Mouse (Mus musculus) hindbrain, embryonic 16.5 days (tissue): ENCODE measurements around the gene Zbtb6. TPM values are rescaled to one million over a fixed set of nuclear protein-coding genes. Genes with fewer than 3 reads are reported as not detected.

Experiments used
- ATAC-seq: fragments of 200-750 bp; cut with Nextera tagmentation; 2 replicates; pipeline ENCODE4 v1.8.0; 2017; ENCODE audit warnings: moderate TSS enrichment, moderate library complexity
- H3K27ac ChIP-seq: fragments of 300-500 bp; sonication (generic); 2 replicates; pipeline ENCODE4 v1.5.1; 2014; ENCODE audit warnings: low read depth, mild to moderate bottlenecking, control low read depth, low read length, moderate library complexity
- H3K27me3 ChIP-seq: fragments of 300-500 bp; sonication (generic); replicated peaks from 2 replicates; pipeline ENCODE4 v1.6.1; 2014; ENCODE audit warnings: low read length; ENCODE audit not compliant: control insufficient read depth, insufficient read depth
- H3K36me3 ChIP-seq: fragments of 300-500 bp; sonication (generic); 2 replicates; pipeline ENCODE4 v1.6.1; 2014; ENCODE audit warnings: mild to moderate bottlenecking, low read length, moderate library complexity, mixed read lengths; ENCODE audit not compliant: control insufficient read depth, insufficient read depth
- H3K4me1 ChIP-seq: fragments of 300-500 bp; sonication (generic); 2 replicates; pipeline ENCODE4 v1.6.1; 2014; ENCODE audit warnings: low read depth, low read length; ENCODE audit not compliant: control insufficient read depth, insufficient read depth
- H3K4me2 ChIP-seq: fragments of 300-500 bp; sonication (generic); 2 replicates; pipeline ENCODE4 v1.6.1; 2014; ENCODE audit warnings: mild to moderate bottlenecking, low read length, control low read depth, moderate library complexity
- H3K4me3 ChIP-seq: fragments of 300-500 bp; sonication (generic); 2 replicates; pipeline ENCODE4 v1.5.1; 2014; ENCODE audit warnings: mild to moderate bottlenecking, low read length, control low read depth, moderate library complexity
- H3K9ac ChIP-seq: fragments of 300-500 bp; sonication (generic); 2 replicates; pipeline ENCODE4 v1.6.1; 2014; ENCODE audit warnings: low read depth, mild to moderate bottlenecking, control low read depth, low read length, moderate library complexity
- H3K9me3 ChIP-seq: fragments of 300-500 bp; sonication (generic); 2 replicates; pipeline ENCODE4 v1.6.1; 2014; ENCODE audit warnings: mild to moderate bottlenecking, low read length, moderate library complexity; ENCODE audit not compliant: control insufficient read depth
- WGBS: fragments of 180-500 bp; shearing (Covaris S2); extraction: QIAGEN DNeasy Blood & Tissue Kit; methylation state at CpG from one replicate; pipeline ENCODE4 v1.1.7; 2014; 5-methylcytosine and 5-hydroxymethylcytosine counted together
- polyA plus RNA-seq: library from polyadenylated mRNA; unstranded; fragments of >200 nt; fragmentation: Nextera tagmentation; extraction: Ambion mirVana; gene quantifications from 2 replicates; pipeline ENCODE4 v1.2.1, GENCODE M21; 2015

The Zbtb6 gene
- polyA plus RNA-seq, 1 experiment from 2014 or later: 12.8 TPM

DNA sequence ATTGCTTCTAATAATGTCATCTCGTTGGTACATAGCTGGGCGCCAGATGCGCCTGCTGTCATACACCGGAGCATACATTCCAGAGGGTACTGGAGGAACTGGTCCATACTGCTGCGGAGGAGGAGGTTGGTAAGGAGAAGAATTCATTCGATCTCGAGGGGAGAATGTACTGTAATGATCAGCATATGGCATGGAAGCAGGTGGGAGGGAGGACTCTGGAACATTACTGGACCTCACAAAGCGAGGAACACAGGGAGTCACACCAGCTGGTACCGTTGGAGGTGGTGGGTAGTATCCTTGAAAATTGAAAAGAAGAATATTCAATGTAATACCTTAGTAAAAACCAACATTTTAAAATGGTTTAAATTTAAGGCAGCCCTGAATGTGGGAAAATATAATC, 60.0 kb downstream of the Zbtb6 start:
- 90% methylated on average over 9 of the region's 9 CpGs for WGBS
- no peak overlapping the region for H3K4me3 ChIP-seq
- no peaks in the 10 kb centered on the region for H3K4me1 ChIP-seq
- H3K27me3 ChIP-seq: no peaks in the 10 kb centered on the region
- H3K4me2 ChIP-seq: no peak overlapping the region
- no peaks in the 10 kb centered on the region for H3K9me3 ChIP-seq
- H3K9ac ChIP-seq: no peak overlapping the region
- ATAC-seq: no peak
- peaks cover 13% of the 10 kb centered on the region for H3K36me3 ChIP-seq
- H3K27ac ChIP-seq: no peak overlapping the region

DNA sequence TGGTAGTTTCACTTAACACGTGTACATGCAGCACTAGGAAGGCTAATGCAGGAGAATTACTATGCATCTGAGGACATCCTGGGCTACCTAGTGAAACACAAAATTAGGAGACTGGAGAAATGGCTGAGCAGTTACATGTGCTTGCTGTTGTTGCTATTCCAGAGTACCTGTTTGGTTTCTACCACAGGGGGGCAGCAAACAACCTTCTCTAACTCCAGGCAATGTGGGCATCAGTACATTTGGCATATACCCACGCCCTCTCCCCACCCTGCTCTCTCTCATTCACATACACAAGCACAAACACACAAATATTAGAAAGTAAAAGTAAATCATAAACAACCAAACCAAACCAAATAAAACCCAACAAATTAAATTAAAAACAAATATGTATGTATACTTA, 62.8 kb downstream of the Zbtb6 start:
- 0 out of 2 replicates have a peak, but pooled peaks have one; percentile 30 for ATAC-seq
- H3K9me3 ChIP-seq: no peaks in the 10 kb centered on the region
- no peak overlapping the region for H3K4me2 ChIP-seq
- H3K4me1 ChIP-seq: no peaks in the 10 kb centered on the region
- H3K4me3 ChIP-seq: no peak overlapping the region
- no peak overlapping the region for H3K9ac ChIP-seq
- H3K27me3 ChIP-seq: no peaks in the 10 kb centered on the region
- no peak overlapping the region for H3K27ac ChIP-seq
- WGBS: 60% methylated on average over 2 of the region's 2 CpGs
- H3K36me3 ChIP-seq: peaks cover 24% of the 10 kb centered on the region

- no peaks in the 10 kb centered on the region for H3K27me3 ChIP-seq
- peaks cover 14% of the 10 kb centered on the region for H3K36me3 ChIP-seq
- no peak overlapping the region for H3K27ac ChIP-seq
- no peak overlapping the region for H3K4me2 ChIP-seq
- WGBS: 95% methylated on average over 1 of the region's 1 CpGs
- H3K9ac ChIP-seq: no peak overlapping the region
- no peak for ATAC-seq
- H3K4me1 ChIP-seq: no peaks in the 10 kb centered on the region
- H3K4me3 ChIP-seq: no peak overlapping the region
- no peaks in the 10 kb centered on the region for H3K9me3 ChIP-seq
Observed at GRCm38 (mm10) chr2:37376018-37376417, 67.0 kb downstream of the Zbtb6 start.

Other genes with a start within 250 kb of the Zbtb6 start
- gene Olfr366, start 231.6 kb downstream of the Zbtb6 start, polyA plus RNA-seq: not detected in 2 replicates
- not detected in 2 replicates for gene Olfr368, start 116.7 kb downstream of the Zbtb6 start, polyA plus RNA-seq
- gene Pdcl, start 83.8 kb downstream of the Zbtb6 start, polyA plus RNA-seq: 46.3 and 48.5 TPM in 2 replicates
- 16.3 and 16.6 TPM in 2 replicates for gene Rc3h2, start 20.3 kb downstream of the Zbtb6 start, polyA plus RNA-seq
- 6.0 and 7.3 TPM in 2 replicates for gene Zbtb26, start within 50 bp of the Zbtb6 start, polyA plus RNA-seq
- 45.5 and 49.2 TPM in 2 replicates for gene Rabgap1, start 108 bp upstream of the Zbtb6 start, polyA plus RNA-seq
- 14.8 and 15.9 TPM in 2 replicates for gene Gpr21, start 73.2 kb upstream of the Zbtb6 start, polyA plus RNA-seq